Mouse (Mus musculus): Measurements from ENCODE around the gene Srp54c. TPM values are rescaled to one million over a fixed set of nuclear protein-coding genes. Genes with fewer than 3 reads are reported as not detected.

Gene Srp54c
- polyA plus RNA-seq, 1 experiment, result not detected

DNA sequence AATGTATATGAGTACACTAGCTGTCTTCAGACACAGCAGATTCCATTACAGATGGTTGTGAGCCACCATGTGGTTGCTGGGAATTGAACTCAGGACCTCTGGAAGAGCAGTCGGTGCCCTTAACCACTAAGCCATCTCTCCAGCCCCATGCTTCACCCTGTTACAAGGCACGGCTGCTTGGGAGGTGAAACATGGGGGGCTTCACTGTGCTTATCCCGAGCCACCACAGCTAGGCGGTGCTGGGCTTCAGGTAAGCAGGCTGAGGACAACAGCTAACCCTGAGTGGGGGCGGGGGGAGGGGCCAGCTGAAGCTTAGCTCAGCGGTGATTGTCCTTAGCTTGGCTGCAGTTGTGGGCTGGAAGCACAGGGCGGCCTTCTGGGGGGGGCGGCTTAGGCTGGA, 79.5 kb downstream of the Srp54c start:
- WGBS, result 78% methylated on average over 8 of the region's 8 CpGs
- Histone ChIP-seq H3K27ac (ENCODE audit: insufficient read depth, low read depth, low read length) (no peak overlapping the region), H3K4me3 (ENCODE audit: insufficient read depth, low read depth, low read length) (no peak overlapping the region), H3K4me1 (ENCODE audit: control insufficient read depth, insufficient read depth, low read length) (no peaks in the 10 kb centered on the region)
- TF ChIP-seq POLR2A (IDR thresholded peaks at IDR 0.05; ENCODE audit: insufficient read depth, low read depth, low read length) (no peak), CTCF (IDR thresholded peaks at IDR 0.05; ENCODE audit: insufficient read depth, low read depth, low read length) (no peak)

DNA sequence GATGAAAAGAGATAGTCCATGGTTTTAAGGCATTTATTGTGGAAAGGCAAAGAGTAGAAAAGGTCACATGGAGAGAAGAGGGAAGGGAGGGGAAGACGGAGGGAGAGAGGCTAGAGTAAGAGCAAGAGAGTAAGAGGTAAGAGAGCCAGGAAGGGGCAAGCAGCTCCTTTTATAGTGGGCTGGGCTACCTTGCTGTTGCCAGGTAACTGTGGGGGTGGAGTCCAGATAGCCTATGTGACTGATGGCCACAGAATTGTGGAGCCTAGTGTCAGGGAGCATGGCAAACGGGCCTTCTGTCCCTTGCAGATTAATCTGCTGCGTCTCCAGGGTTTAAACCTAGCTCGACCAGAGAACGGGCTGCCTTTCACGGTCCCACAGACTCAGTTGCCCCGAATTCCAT, 81.9 kb downstream of the Srp54c start:
- Histone ChIP-seq H3K4me3 (ENCODE audit: insufficient read depth, low read depth, low read length) (no peak overlapping the region), H3K4me1 (ENCODE audit: control insufficient read depth, insufficient read depth, low read length) (no peaks in the 10 kb centered on the region), H3K27ac (ENCODE audit: insufficient read depth, low read depth, low read length) (no peak overlapping the region)
- no peak for TF ChIP-seq POLR2A (IDR thresholded peaks at IDR 0.05; ENCODE audit: insufficient read depth, low read depth, low read length)
- TF ChIP-seq CTCF (IDR thresholded peaks at IDR 0.05; ENCODE audit: insufficient read depth, low read depth, low read length), result no peak
- WGBS, result 90% methylated on average over 7 of the region's 7 CpGs

Other genes starting within 250 kb of the Srp54c start
- gene Gm20403, start 243.6 kb upstream of the Srp54c start, polyA plus RNA-seq (2012; ENCODE audit: insufficient read depth, insufficient read length, low replicate concordance, missing spikeins), result not detected in 2 replicates
- gene Baz1a, start 215.8 kb upstream of the Srp54c start, polyA plus RNA-seq (2012; ENCODE audit: insufficient read depth, insufficient read length, low replicate concordance, missing spikeins), result not detected in 2 replicates
- not detected in 2 replicates for gene 2700097O09Rik, start 150.1 kb upstream of the Srp54c start, polyA plus RNA-seq (2012; ENCODE audit: insufficient read depth, insufficient read length, low replicate concordance, missing spikeins)
- gene Srp54a, start 149.9 kb upstream of the Srp54c start, polyA plus RNA-seq (2012; ENCODE audit: insufficient read depth, insufficient read length, low replicate concordance, missing spikeins), result 183 TPM in 1 of 2 replicates, not detected in the other
- gene Fam177a, start 105.7 kb upstream of the Srp54c start, polyA plus RNA-seq (2012; ENCODE audit: insufficient read depth, insufficient read length, low replicate concordance, missing spikeins), result not detected in 2 replicates
- not detected in 2 replicates for gene Srp54b, start 75.1 kb upstream of the Srp54c start, polyA plus RNA-seq (2012; ENCODE audit: insufficient read depth, insufficient read length, low replicate concordance, missing spikeins)
- gene 1700047I17Rik2, start 30.6 kb upstream of the Srp54c start, polyA plus RNA-seq (2012; ENCODE audit: insufficient read depth, insufficient read length, low replicate concordance, missing spikeins), result not detected in 2 replicates
- not detected in 2 replicates for gene 1110008L16Rik, start 69.4 kb downstream of the Srp54c start, polyA plus RNA-seq (2012; ENCODE audit: insufficient read depth, insufficient read length, low replicate concordance, missing spikeins)
- not detected in 2 replicates for gene Ppp2r3c, start 72.8 kb downstream of the Srp54c start, polyA plus RNA-seq (2012; ENCODE audit: insufficient read depth, insufficient read length, low replicate concordance, missing spikeins)
- gene Psma6, start 154.1 kb downstream of the Srp54c start, polyA plus RNA-seq (2012; ENCODE audit: insufficient read depth, insufficient read length, low replicate concordance, missing spikeins), result not detected in 2 replicates

Measured in olfactory bulb, adult 2 months (tissue).